Mouse (Mus musculus) heart, adult 2 months (tissue): Measurements from ENCODE around the gene Fam161a.

Source experiments
- CTCF ChIP-seq: fragments of 200-600 bp; IDR thresholded peaks from 2 replicates; pipeline ENCODE4 v1.8.1; 2022; ENCODE audit warnings: antibody characterized with exemption, mild to moderate bottlenecking, moderate library complexity
- POLR2A ChIP-seq: fragments of 200-500 bp; IDR thresholded peaks from 2 replicates; pipeline ENCODE4 v1.6.1; 2011; ENCODE audit warnings: mild to moderate bottlenecking, low read depth, low read length, control low read depth; ENCODE audit not compliant: insufficient read depth

DNA sequence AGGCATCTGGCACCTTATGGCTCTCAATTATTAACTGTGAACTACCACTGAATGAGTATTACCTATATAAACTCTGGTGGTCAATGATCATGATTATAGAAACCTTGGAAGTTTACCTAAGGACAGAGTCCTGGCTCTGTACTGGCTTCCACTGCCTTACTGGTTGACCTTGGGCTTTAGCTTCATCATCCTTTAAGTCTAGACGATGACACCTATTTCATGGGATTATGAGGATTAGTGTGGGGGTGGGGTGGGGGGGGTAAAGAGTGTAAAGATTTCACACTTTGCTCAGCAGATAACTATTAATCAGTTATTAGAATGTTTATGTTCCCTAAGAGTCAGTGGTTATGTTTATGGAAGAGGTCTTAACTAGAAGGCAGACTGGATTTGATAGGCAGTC lies 17.5 kb upstream of the Fam161a start:
- TF ChIP-seq POLR2A (no peak), CTCF (no peak)
